Mouse (Mus musculus): ENCODE results near the gene Gabbr1.

DNA sequence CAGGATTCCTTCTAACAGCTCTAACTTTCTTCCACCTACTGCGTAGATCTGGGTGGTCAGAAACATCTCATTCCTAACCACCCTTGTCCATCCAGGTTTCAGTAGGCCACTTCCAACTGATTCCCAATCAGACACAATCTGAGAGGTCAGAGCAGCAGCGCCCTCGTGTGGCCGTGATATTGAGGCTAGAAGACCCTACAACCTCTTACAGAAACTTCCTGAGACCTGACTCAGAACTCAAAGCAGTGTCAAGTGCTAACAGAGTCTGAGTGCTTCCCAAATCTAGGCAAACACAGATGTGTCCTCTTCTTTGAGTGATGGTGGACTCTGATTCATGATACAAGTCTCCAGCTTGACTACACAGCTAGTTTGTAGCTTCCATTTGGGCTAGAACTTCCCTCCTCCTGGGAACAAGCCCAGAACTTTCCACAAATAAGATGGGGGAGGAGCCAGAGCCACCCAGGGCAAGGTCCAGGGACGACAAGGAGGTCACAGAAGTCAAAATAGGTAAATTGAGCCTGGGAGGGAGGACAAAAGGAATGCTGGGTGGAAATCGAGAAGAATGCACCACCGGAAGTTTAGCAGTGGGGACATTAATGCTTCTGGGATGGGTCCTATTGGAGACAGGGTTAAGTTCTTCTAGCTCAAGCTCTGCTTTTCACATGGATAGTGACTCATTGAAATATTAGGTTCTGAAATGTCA lies 48.6 kb upstream of the Gabbr1 start:
- TF ChIP-seq POLR2A (IDR thresholded peaks at IDR 0.05; ENCODE audit: control insufficient read depth, extremely low read depth, insufficient read depth, low read length, poor library complexity) (no peak), CTCF (IDR thresholded peaks at IDR 0.05; ENCODE audit: borderline replicate concordance, control insufficient read depth, extremely low read depth, insufficient read depth, low read length, poor library complexity) (no peak)

Data from thymus, adult 2 months (tissue).